Mouse (Mus musculus) granulocyte monocyte progenitor cell, adult 5-6 weeks (primary cell): Measurements from ENCODE around the gene Gm17455. TPM values are rescaled to one million over a fixed set of nuclear protein-coding genes. Genes with fewer than 3 reads are reported as not detected.
A peak's percentile ranks its signal among the peaks of the same experiment; 100 is the strongest.

Experiments
- ATAC-seq: replicated peaks from 2 replicates; pipeline ENCODE4 v1.8.0; 2016; ENCODE audit warnings: mild to moderate bottlenecking, moderate TSS enrichment, inconsistent platforms; ENCODE audit not compliant: poor library complexity, severe bottlenecking
- total RNA-seq, 2 experiments: library from RNA; stranded (forward) in 1 of 2; stranded (reverse) in 1 of 2; fragments of 200-712, 200-1000 nt in 1 of 2; fragments of >200 nt in 1 of 2; fragmentation: Nextera tagmentation in 1 of 2; gene quantifications; 2 replicates each; pipeline ENCODE4 v1.2.3; 2014 to 2017

Gm17455 gene
- total RNA-seq, 2 experiments from 2014 or later, result not detected

GRCm38 (mm10) chr10:60371596-60372386 lies 27.7 kb upstream of the Gm17455 start:
- ATAC-seq, result peak; percentile 35

- ATAC-seq, result no peak
Observed at GRCm38 (mm10) chr10:60373543-60373936, 26.0 kb upstream of the Gm17455 start.

GRCm38 (mm10) chr10:60373937-60374578 lies 25.5 kb upstream of the Gm17455 start:
- ATAC-seq, result no peak

GRCm38 (mm10) chr10:60376704-60377103 lies 22.8 kb upstream of the Gm17455 start:
- ATAC-seq, result peak; percentile 13; the same call in 1 of the 2 replicates

GRCm38 (mm10) chr10:60379419-60379957 lies 20.0 kb upstream of the Gm17455 start:
- peak; percentile 12; the same call in 1 of the 2 replicates for ATAC-seq

- ATAC-seq, result no peak
Observed at GRCm38 (mm10) chr10:60380229-60380628, 19.3 kb upstream of the Gm17455 start.

GRCm38 (mm10) chr10:60381142-60381925 lies 18.2 kb upstream of the Gm17455 start:
- no peak for ATAC-seq

GRCm38 (mm10) chr10:60388332-60388731 lies 11.2 kb upstream of the Gm17455 start:
- peak; percentile 45 for ATAC-seq

GRCm38 (mm10) chr10:60389447-60389865 lies 10.1 kb upstream of the Gm17455 start:
- ATAC-seq, result peak; percentile 81

GRCm38 (mm10) chr10:60390177-60390903 lies 9.2 kb upstream of the Gm17455 start:
- ATAC-seq, result no peak

GRCm38 (mm10) chr10:60390904-60391420 lies 8.6 kb upstream of the Gm17455 start:
- peak; percentile 38 for ATAC-seq

- no peak for ATAC-seq
Observed at GRCm38 (mm10) chr10:60391661-60392060, 7.9 kb upstream of the Gm17455 start.

- no peak for ATAC-seq
Observed at GRCm38 (mm10) chr10:60394936-60395335, 4.6 kb upstream of the Gm17455 start.

- peak; percentile 48 for ATAC-seq
Observed at GRCm38 (mm10) chr10:60395605-60396004, 3.9 kb upstream of the Gm17455 start.

- ATAC-seq, result peak; percentile 79
Observed at GRCm38 (mm10) chr10:60398051-60398814, 1.3 kb upstream of the Gm17455 start.

- no peak for ATAC-seq
Observed at GRCm38 (mm10) chr10:60400507-60401295, 1.2 kb downstream of the Gm17455 start.

- no peak for ATAC-seq
Observed at GRCm38 (mm10) chr10:60405460-60406177, 6.1 kb downstream of the Gm17455 start.
